In genomic region chr4:152440882-152441281, GRCm38 (mm10) we compare ENCODE assay signal across 14 mouse cellular contexts. TPM values are rescaled to one million over a fixed set of nuclear protein-coding genes. Genes with fewer than 3 reads are reported as not detected.
DNase-seq lines count a peak whose midpoint lies in the region; ATAC-seq and TF ChIP-seq lines count a peak whose summit lies in the region.
"Had no signal": no experiment of that assay in that cellular context is flagged by ENCODE, and none has a peak within 500 bp of the region (broad histone marks: within the 10 kb centered on the region; RNA-seq: fewer than 3 reads in every experiment).

No protein-coding gene starts in this region.

- no peaks in the 10 kb centered on the region for H3K27me3 ChIP-seq in stomach, postnatal 0 days (ENCODE audit: control insufficient read depth, insufficient read depth, low read length)
- H3K27me3 ChIP-seq: hindbrain, embryonic 15.5 days had no signal

- no peak for ATAC-seq in stomach, postnatal 0 days (ENCODE audit: low FRiP score, low TSS enrichment)
- no peak for ATAC-seq in erythroblast, adult 5-6 weeks (replicated peaks; ENCODE audit: low FRiP score, poor library complexity, severe bottlenecking)
- ATAC-seq: midbrain, embryonic 16.5 days had no signal

- TF ChIP-seq CTCF in layer of hippocampus, adult 2 months (conservative IDR thresholded peaks at IDR 0.05), result peak; percentile 73
- TF ChIP-seq CTCF in stomach, postnatal 0 days (IDR thresholded peaks at IDR 0.05; ENCODE audit: low read depth), result peak; percentile 45

- no peaks in the 10 kb centered on the region for H3K9me3 ChIP-seq in stomach, postnatal 0 days (ENCODE audit: control insufficient read depth, low read length)
- H3K9me3 ChIP-seq: heart, embryonic 15.5 days; hindbrain, embryonic 15.5 days; limb, embryonic 12.5 days; neural tube, embryonic 13.5 days had no signal

- no peaks in the 10 kb centered on the region for H3K4me1 ChIP-seq in stomach, postnatal 0 days (replicated peaks; ENCODE audit: control insufficient read depth, insufficient read depth)
- H3K4me1 ChIP-seq: heart, embryonic 15.5 days; hindbrain, embryonic 15.5 days; limb, embryonic 12.5 days had no signal

- no peak overlapping the region for H3K9ac ChIP-seq in stomach, postnatal 0 days (ENCODE audit: low read length)
- H3K9ac ChIP-seq: heart, embryonic 15.5 days; hindbrain, embryonic 15.5 days; limb, embryonic 12.5 days; neural tube, embryonic 13.5 days had no signal

- H3K4me3 ChIP-seq in layer of hippocampus, adult 2 months, result no peak overlapping the region
- no peak overlapping the region for H3K4me3 ChIP-seq in stomach, postnatal 0 days (ENCODE audit: low read depth, low read length)
- H3K4me3 ChIP-seq: heart, embryonic 15.5 days; hindbrain, embryonic 15.5 days; limb, embryonic 12.5 days; neural tube, embryonic 13.5 days had no signal

- DNase-seq in cerebellum, postnatal 25 days, result peak; percentile 39 to 59
- no peak for DNase-seq in cerebellum, adult 11 months
- no peak for DNase-seq in layer of hippocampus, adult 2 months (ENCODE audit: low spot score in 2 of 2)
- DNase-seq in layer of hippocampus, postnatal 25 days (ENCODE audit: extremely low spot score in 1 of 2, low spot score in 1 of 2), result no peak
- peak; percentile 61 for DNase-seq in thymus, postnatal 4 days
- no peak for DNase-seq in thymus, postnatal 10 days (ENCODE audit: low spot score in 2 of 2)
- DNase-seq in stomach, postnatal 0 days (ENCODE audit: low spot score), result no peak
- DNase-seq: B cell, adult 2 months had no signal

- no peak overlapping the region for H3K4me2 ChIP-seq in stomach, postnatal 0 days (replicated peaks; ENCODE audit: low read depth)
- H3K4me2 ChIP-seq: heart, embryonic 15.5 days; limb, embryonic 12.5 days; neural tube, embryonic 13.5 days had no signal

- H3K36me3 ChIP-seq in stomach, postnatal 0 days (ENCODE audit: control insufficient read depth, insufficient read depth, low read length), result no peaks in the 10 kb centered on the region
- H3K36me3 ChIP-seq: heart, embryonic 15.5 days; hindbrain, embryonic 15.5 days; limb, embryonic 12.5 days; neural tube, embryonic 13.5 days had no signal

- H3K27ac ChIP-seq in layer of hippocampus, adult 2 months, result peak overlapping the region; percentile 15; the same call in 1 of the 2 replicates
- no peak overlapping the region for H3K27ac ChIP-seq in stomach, postnatal 0 days (replicated peaks)
- H3K27ac ChIP-seq: heart, embryonic 15.5 days; hindbrain, embryonic 15.5 days; limb, embryonic 12.5 days; neural tube, embryonic 13.5 days had no signal

- no peak for TF ChIP-seq EP300 in stomach, postnatal 0 days (optimal IDR thresholded peaks at IDR 0.05)

- 52% methylated on average over 9 of the region's 9 CpGs for WGBS in stomach, postnatal 0 days

RNA-seq across cellular contexts. Expression of gene Nphp4, which starts 35.6 kb away (rescaled TPM):
- total RNA-seq in layer of hippocampus, adult 2 months (2021), result 10 to 100 TPM; 28.3 to 29.7 TPM
- 10 to 100 TPM; 21.7 to 27.5 TPM for total RNA-seq in layer of hippocampus, postnatal 25 days (2021)
- 0.48 and 0.58 TPM in 2 replicates for polyA plus RNA-seq in stomach, postnatal 0 days (2015; fragmentation: Nextera tagmentation; extraction: Ambion mirVana)
- not detected in 2 replicates for total RNA-seq in erythroblast, adult 5-6 weeks (2015; ENCODE audit: low replicate concordance)
- 0.34 TPM in 1 of 2 replicates, not detected in the other for total RNA-seq in erythroblast, adult 5-6 weeks (2017; ENCODE audit: low replicate concordance)

RNA-seq across cellular contexts. Expression of gene Kcnab2, which starts 36.8 kb away (rescaled TPM):
- total RNA-seq in layer of hippocampus, adult 2 months (2021), result 100 to 1,000 TPM; 740 to 785 TPM
- total RNA-seq in layer of hippocampus, postnatal 25 days (2021), result 100 to 1,000 TPM; 683 to 696 TPM
- polyA plus RNA-seq in stomach, postnatal 0 days (2015; fragmentation: Nextera tagmentation; extraction: Ambion mirVana), result 1.2 and 1.3 TPM in 2 replicates
- 9.2 and 13.6 TPM in 2 replicates for total RNA-seq in erythroblast, adult 5-6 weeks (2015; ENCODE audit: low replicate concordance)
- total RNA-seq in erythroblast, adult 5-6 weeks (2017; ENCODE audit: low replicate concordance), result 7.4 and 12.1 TPM in 2 replicates

Comparison
In these comparisons a context has a peak if more than half of its experiments do, and no peak if none do; other contexts are left out.
1. DNase-seq: peak in cerebellum, postnatal 25 days (2 of 2) and thymus, postnatal 4 days (single experiment); none in cerebellum, adult 11 months (single experiment), layer of hippocampus, adult 2 months (0 of 2), layer of hippocampus, postnatal 25 days (0 of 2), thymus, postnatal 10 days (0 of 2) and stomach, postnatal 0 days (single experiment).
2. RNA of gene Nphp4, which starts 35.6 kb away (total RNA-seq): 28.3 to 29.7 TPM in layer of hippocampus, adult 2 months and 21.7 to 27.5 TPM in layer of hippocampus, postnatal 25 days; 0.34 TPM in erythroblast, adult 5-6 weeks; every median in the first group is over 10 times any median in the second.
3. RNA of gene Kcnab2, which starts 36.8 kb away (total RNA-seq): 740 to 785 TPM in layer of hippocampus, adult 2 months and 683 to 696 TPM in layer of hippocampus, postnatal 25 days; 7.4 to 13.6 TPM in erythroblast, adult 5-6 weeks; every median in the first group is over 10 times any median in the second.